8 mouse cellular contexts compared by ENCODE assay signal in the genomic region with DNA sequence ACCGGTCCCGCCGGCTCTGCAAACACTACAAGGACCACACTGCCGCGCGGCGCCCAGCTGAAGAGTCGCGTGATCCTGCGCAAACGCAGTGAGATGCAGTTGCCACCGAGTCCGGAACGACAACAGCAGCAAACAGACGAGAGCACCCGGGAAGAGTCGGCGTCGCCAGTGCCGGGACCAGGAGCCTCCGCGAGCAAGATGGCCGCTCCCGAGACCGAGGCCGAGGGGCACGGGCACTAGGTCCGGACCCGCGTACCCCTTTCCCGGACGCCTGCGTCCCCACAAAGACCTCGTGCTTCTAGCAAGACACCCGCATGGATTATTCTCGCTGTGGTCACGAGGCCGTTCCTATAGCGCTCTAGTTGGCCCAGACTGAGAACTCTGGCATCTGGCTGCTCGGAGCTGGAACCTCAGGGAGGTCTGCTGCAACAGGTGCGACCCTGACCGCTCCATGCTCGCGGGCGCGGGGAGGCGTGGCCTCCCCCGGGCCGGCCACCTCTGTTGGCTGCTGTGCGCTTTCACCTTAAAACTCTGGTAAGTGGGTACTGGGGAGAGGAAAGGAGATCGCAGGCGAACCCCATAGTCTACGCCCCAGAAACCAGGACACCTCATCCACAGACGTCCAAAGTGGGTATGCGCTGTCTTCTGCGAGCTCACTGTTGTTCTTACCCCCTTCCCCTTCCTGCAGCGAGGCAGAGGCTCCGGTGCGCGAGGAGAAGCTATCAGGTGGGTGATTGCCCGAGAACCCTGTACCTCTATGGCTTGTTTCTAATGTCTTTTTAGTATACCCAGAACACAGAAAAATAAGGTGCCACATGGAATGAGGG. TPM values are rescaled to one million over a fixed set of nuclear protein-coding genes. Genes with fewer than 3 reads are reported as not detected.
A peak's percentile ranks its signal among the peaks of the same experiment; 100 is the strongest.
DNase-seq lines count a peak whose midpoint lies in the region; ATAC-seq lines count a peak whose summit lies in the region.

A gene (plus strand): TSS at position 91 of the 827 bp plus-strand sequence.

- H3K4me3 ChIP-seq in hindbrain, embryonic 10.5 days: peak within 1 kb of the TSS; percentile 72

- peaks cover 38% of the 10 kb centered on the region for H3K36me3 ChIP-seq in hindbrain, embryonic 10.5 days

- peak; percentile 94 for DNase-seq in MEL-GATA-1-ER (ENCODE audit: extremely low read depth, low read depth)
- peak; percentile 93 for DNase-seq in cerebellum, adult 9-10 months
- DNase-seq in hindbrain, embryonic 10.5 days (ENCODE audit: low spot score): peak; percentile 95
- peak; percentile 92 to 94 for DNase-seq in layer of hippocampus, postnatal 10 days (ENCODE audit: low spot score in 2 of 2)
- DNase-seq in lung, postnatal 10 days: peak; percentile 95
- peak; percentile 92 for DNase-seq in ovary, postnatal 36 days (ENCODE audit: low spot score)
- peak; percentile 92 for DNase-seq in thymus, postnatal 25 days

- H3K27ac ChIP-seq in hindbrain, embryonic 10.5 days: peak within 1 kb of the TSS; percentile 92

- WGBS in hindbrain, embryonic 10.5 days: under 1% methylated on average over 61 of the region's 61 CpGs

- H3K9me3 ChIP-seq in hindbrain, embryonic 10.5 days: no peaks in the 10 kb centered on the region

- H3K4me1 ChIP-seq in hindbrain, embryonic 10.5 days (replicated peaks): peaks cover 19% of the 10 kb centered on the region

- ATAC-seq in frontal cortex, adult (ENCODE audit: low TSS enrichment): peak; percentile 99

- H3K27me3 ChIP-seq in hindbrain, embryonic 10.5 days (ENCODE audit: insufficient read depth, poor library complexity, severe bottlenecking): no peaks in the 10 kb centered on the region

RNA-seq across cellular contexts. Expression of the gene that starts here (rescaled TPM):
- 91.4 and 95.7 TPM in 2 replicates for polyA plus RNA-seq in hindbrain, embryonic 10.5 days (2016; fragmentation: Nextera tagmentation; extraction: Ambion mirVana)
- 10 to 100 TPM; 50.2 to 59.4 TPM for total RNA-seq in layer of hippocampus, postnatal 10 days (2021)

Comparison
In these comparisons a context has a peak if more than half of its experiments do, and no peak if none do; other contexts are left out.
1. Peak in every context shown above with its lines: DNase-seq, ATAC-seq, H3K4me3 ChIP-seq and H3K27ac ChIP-seq.